Mouse (Mus musculus) brown adipose tissue, adult 24 weeks (tissue): ENCODE measurements around the gene Nup43. TPM values are rescaled to one million over a fixed set of nuclear protein-coding genes. Genes with fewer than 3 reads are reported as not detected.
"Not testable (repeated sequence)": the region's sequence is repeated elsewhere in the genome, so short reads cannot be mapped to it uniquely, and the experiment has no call there.

Source experiments
- H3K27ac ChIP-seq: fragments of 200-500 bp; replicated peaks from 2 replicates; pipeline ENCODE4 v1.5.1; 2012; ENCODE audit warnings: low read depth, mild to moderate bottlenecking, low read length
- H3K4me1 ChIP-seq: fragments of 200-500 bp; 2 replicates; pipeline ENCODE4 v1.6.1; 2012; ENCODE audit warnings: low read length, mixed read lengths; ENCODE audit not compliant: control insufficient read depth, insufficient read depth, insufficient read length
- H3K4me3 ChIP-seq: fragments of 200-500 bp; 2 replicates; pipeline ENCODE4 v1.5.1; 2012; ENCODE audit warnings: low read depth, mild to moderate bottlenecking, low read length, moderate library complexity; ENCODE audit not compliant: insufficient read depth
- polyA plus RNA-seq: library from polyadenylated mRNA; stranded (reverse); fragments of >200 nt; gene quantifications from 2 replicates; pipeline ENCODE4 v1.2.4, GENCODE M21; 2012; ENCODE audit not compliant: missing spikeins, insufficient read depth, insufficient read length

Gene Nup43
- 5.9 and 6.7 TPM in 2 replicates for polyA plus RNA-seq

DNA sequence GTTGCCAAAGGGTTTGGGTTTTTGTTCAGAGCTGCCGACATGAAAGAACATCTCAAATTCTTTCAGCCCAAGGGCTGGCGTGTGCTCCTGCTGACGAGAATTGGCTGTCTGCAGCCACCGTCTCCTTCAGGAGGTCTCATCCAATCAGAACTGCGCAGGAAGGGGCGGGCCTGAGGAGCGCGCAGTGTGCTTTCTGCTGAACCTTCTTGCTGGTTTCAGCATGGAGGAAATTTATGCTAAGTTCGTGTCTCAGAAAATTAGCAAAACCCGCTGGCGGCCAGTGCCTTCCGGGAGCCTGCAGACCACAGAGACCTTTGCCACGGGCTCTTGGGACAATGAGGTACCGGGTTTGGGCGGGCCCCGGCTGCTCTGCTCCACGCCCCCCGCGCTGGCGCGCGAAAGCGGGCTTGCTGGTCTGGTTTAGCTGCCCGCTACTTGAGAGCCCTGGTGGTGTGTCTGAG is at the start of gene Nup43:
Nup43 (plus strand) TSS at position 162 of the 461 bp plus-strand sequence.
- H3K27ac ChIP-seq: peak within 1 kb of the TSS; percentile 50; the same call in 1 of the 2 replicates
- H3K4me1 ChIP-seq: no peaks in the 10 kb centered on the region
- H3K4me3 ChIP-seq: peak within 1 kb of the TSS; percentile 99

DNA sequence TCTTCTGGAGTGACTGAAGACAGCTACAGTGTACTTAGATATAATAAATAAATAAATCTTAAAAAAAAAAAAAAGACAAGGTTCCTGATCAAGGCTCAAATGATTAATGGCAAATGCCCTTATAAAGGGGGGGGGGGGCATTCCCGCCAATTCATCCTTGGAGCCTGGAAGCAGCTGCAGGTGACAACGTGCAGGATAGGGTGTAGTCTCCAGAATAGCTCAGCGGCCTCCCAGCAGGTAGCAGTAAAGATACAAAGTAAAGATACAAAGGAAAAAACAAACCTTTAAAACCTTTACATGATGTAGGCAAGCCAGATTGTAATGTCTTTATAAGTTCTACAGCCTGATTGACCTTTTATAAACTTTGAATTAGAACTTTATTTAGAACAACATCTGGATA is 49.7 kb upstream of the Nup43 start:
- H3K27ac ChIP-seq, H3K4me3 ChIP-seq, H3K4me1 ChIP-seq: not testable (repeated sequence)

DNA sequence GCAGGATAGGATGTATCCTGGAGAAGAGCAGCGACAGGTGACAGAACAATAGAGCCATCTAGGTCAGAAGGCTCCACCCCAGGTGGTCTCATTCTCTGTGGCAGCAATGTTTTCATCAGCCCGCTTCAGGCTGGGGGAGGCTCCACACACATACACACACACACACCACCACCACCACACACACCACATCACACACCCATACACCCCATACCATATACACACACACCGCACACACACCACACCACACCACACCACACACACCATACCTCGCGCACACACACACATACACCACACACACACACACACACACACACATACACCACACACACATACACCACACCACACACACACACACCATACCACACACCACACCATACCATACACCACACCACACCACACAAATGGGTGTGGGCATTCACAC is 47.5 kb upstream of the Nup43 start:
- Histone ChIP-seq H3K27ac (no peak overlapping the region), H3K4me3 (no peak overlapping the region), H3K4me1 (no peaks in the 10 kb centered on the region)

DNA sequence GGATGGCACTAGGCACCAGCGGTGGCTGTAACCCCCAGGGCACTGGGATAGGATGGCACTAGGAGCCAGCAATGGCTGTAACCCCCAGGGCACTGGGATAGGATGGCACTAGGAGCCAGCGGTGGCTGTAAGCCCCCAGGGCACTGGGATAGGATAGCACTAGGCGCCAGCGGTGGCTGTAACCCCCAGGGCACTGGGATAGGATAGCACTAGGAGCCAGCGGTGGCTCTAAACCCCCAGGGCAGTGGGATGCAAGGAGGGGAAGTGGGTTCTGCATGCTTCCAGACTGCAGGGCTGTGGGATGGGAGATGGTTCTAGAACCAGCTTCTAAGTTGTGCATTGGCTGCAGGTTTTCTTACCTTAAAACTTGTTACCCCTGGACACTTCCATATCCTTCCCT is 46.6 kb upstream of the Nup43 start:
- Histone ChIP-seq H3K4me3 (no peak overlapping the region), H3K27ac (no peak overlapping the region), H3K4me1 (no peaks in the 10 kb centered on the region)

DNA sequence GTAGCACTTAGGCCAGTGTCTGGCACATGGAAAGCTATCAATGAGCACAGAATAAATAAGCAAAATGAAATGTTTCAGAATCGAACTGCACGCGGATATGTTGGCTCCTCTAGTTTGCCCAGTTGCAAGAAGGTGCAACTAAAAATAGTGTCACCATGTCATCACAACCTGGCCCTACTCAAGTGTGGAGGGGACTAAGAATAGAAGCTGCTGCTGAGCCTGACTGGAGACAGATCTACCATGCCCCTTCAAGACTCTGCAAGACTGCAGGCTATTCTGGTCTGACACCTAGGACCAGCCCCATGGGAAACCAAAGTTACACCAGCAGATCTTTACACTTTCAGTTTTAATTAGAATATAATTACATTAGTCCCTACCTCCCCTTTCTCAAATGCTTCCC is 44.9 kb upstream of the Nup43 start:
- Histone ChIP-seq H3K4me1 (no peaks in the 10 kb centered on the region), H3K4me3 (no peak overlapping the region), H3K27ac (no peak overlapping the region)

DNA sequence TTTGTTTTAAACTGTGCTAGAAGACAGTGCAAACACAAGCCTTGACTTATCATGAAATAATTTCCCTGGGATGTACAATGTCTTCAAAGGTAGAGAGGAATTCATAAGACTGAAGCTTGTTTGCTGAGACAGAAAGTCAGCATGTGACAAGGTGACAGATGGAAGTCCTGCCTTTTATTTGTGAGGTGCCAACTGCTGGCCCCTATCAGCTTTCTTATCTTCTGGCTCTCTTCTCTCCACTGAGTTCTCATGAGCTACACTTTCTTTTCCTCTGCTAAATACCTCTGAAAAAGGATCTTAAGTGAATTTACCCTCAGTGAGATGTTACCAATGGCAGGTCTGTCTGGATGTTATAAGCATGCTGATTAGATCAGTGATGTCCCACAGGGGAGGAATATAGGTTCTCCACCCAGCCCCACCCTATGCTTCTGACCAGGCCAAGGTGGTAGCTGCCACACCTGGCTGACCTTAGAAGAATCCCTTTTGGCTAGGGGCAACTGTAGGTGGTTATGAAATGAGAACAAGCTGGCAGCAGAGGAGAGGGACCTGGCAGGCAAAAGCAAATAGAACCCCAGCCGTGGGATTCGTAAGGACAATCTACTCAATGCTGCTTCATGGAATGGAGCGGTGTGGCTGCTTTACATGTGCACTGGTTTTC is 43.3 kb upstream of the Nup43 start:
- Histone ChIP-seq H3K27ac (no peak overlapping the region), H3K4me1 (no peaks in the 10 kb centered on the region), H3K4me3 (no peak overlapping the region)

DNA sequence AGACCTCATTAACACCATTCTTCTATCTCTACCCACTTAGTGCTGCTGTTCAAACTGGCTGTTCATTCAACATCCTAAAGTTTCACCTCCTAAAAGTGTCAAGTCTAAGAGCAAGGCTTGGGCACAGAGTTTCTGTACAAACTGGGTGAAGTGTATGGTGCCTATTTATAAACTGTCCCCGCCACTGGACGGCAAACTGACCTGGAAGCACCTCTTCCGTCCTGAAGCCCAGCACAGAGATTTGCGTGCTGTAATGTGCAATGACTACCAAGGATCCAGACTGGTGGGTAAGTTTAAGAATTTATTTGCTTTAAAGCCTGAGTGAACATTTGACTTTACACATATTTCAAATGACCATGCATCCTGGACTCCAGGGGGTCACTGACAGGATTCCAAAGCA is 38.2 kb upstream of the Nup43 start:
- H3K4me1 ChIP-seq: no peaks in the 10 kb centered on the region
- H3K27ac ChIP-seq: no peak overlapping the region
- H3K4me3 ChIP-seq: no peak overlapping the region

DNA sequence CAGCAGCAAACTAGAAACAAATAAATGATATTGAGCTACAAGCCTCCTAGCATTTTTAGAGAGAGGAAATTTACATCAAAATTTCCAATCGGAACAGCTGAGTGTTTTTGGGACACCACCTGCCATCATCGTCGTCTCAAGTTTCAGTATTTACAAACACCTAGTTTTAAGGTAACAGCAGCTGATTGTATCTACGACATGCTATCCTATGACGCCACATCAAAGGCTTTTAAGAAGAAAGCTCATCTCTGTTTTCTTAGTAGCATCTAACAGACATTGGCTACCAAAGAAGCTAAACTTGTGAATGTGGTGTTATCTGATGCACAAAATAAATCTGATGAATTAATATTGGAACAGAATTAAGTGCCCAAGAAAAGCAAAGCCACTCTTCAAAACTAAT is 37.0 kb upstream of the Nup43 start:
- Histone ChIP-seq H3K27ac (no peak overlapping the region), H3K4me1 (no peaks in the 10 kb centered on the region), H3K4me3 (no peak overlapping the region)

DNA sequence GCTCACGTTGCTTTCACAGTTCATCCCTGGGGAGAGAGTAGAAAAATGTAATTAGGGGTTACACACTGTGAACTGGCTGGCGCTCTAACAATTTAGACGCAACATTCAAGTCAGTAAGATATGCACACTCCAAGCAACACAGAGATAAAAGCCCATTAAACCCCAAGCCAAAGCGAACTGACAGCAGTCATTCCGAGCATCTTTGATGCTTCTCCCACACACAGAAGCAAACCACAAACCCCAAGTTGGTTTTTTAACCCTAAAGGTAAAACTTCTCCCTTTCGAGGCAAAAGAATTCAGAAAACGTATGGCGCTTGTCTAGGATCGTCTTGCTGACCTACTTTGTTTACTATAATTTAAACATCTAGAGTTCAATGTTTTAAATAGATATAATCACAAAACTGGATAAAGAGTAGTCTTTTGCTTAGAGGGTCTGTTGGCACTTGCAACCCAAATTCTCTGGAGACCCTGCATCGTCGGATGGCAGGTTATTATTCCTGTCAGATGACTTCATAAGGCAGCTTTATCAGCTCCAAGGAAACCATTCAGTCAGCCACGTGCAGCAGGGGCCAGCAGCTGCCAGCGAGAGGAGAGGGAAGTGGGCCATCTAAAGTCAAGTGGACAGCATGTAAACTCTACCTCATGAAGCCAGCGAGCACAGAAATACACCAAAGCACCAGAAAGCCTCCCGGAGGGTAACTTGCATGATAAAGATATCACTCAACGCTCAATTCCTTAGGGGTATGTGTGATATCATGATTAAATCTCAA is 36.2 kb upstream of the Nup43 start:
- Histone ChIP-seq H3K4me1 (no peaks in the 10 kb centered on the region), H3K4me3 (no peak overlapping the region), H3K27ac (no peak overlapping the region)

DNA sequence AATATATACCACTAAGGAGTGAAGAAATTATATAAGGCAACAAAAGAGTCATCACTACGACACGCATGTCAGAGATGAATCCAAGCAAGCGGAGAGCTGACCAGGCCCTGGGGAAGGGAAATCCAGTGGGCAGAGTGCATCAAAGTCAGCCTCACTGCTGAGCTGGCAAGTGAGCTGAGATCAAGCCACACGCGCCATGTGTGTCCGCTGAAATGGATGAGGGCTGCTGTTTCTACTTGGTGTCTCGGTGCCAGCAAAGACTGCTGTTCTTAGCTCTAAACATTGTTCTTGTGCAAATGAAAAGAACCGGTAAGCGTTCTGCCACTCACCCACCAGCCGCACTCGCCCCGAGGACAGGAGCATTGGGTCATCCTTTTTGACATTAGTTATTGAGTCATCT is 26.9 kb upstream of the Nup43 start:
- H3K4me1 ChIP-seq: no peaks in the 10 kb centered on the region

DNA sequence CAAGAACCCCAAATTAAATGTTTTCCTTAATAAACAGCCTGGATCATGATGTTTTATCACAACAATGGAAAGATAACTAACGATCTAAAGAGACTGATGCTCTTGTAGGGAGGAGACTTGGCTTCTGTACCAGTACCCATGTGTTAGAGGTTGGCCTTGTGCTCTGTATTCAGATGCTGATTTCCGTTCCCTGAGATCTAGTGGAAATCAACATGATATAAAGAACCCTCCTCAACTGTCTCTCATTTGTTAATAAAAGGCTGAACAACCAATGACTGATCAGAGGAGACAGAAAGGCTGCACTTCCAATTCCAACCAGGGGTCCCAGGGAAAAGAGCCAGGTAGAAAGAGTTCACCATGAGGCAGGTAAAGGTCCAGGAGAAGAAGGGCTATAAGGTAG is 21.4 kb upstream of the Nup43 start:
- H3K27ac ChIP-seq: no peak overlapping the region
- H3K4me3 ChIP-seq: no peak overlapping the region
- no peaks in the 10 kb centered on the region for H3K4me1 ChIP-seq

More for the DNA sequence above, 26.9 kb upstream of the Nup43 start:
- Histone ChIP-seq H3K4me3 (no peak overlapping the region), H3K27ac (no peak overlapping the region)

DNA sequence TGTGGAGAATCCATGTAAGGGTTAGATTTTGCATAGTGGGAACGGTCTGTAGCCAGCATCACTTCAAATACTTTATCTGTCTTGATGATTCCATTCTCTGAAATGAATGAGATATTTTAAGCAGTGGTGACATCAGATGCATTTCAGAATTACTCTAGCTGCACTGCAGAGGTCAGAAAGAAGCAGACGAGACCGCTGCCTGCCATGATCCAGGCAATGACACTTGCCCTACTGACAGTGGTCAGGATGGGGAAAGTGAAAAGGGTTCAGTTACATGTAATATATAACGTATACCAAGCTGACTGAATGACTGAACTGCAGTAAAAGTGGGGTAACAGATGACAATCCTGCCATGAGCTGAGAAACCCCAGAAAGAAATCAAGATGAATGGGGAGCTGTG is 18.2 kb upstream of the Nup43 start:
- Histone ChIP-seq H3K4me1 (peaks cover 2% of the 10 kb centered on the region; the same call in 1 of the 2 replicates), H3K4me3 (no peak overlapping the region), H3K27ac (no peak overlapping the region)

DNA sequence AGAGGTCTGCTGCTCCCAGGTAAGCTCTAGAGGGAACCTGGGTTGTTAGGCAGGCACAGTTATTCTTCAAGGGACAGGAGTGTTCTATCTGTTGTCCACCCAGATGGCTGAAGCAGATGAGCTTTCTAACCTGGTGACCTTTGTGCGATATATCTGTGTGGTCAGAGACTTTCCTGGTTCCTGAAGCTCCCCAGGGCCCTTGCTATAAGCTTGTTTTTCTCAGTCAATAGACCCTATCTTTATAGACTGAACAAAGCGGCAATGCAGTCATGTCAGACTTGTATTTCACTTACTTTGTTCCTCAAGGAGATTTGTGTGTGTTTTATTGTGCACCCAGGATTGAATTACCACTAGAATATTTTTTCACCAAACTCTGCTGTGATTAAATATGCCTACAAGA is 16.2 kb upstream of the Nup43 start:
- H3K27ac ChIP-seq: no peak overlapping the region
- H3K4me3 ChIP-seq: no peak overlapping the region
- H3K4me1 ChIP-seq: peaks cover 2% of the 10 kb centered on the region; the same call in 1 of the 2 replicates

DNA sequence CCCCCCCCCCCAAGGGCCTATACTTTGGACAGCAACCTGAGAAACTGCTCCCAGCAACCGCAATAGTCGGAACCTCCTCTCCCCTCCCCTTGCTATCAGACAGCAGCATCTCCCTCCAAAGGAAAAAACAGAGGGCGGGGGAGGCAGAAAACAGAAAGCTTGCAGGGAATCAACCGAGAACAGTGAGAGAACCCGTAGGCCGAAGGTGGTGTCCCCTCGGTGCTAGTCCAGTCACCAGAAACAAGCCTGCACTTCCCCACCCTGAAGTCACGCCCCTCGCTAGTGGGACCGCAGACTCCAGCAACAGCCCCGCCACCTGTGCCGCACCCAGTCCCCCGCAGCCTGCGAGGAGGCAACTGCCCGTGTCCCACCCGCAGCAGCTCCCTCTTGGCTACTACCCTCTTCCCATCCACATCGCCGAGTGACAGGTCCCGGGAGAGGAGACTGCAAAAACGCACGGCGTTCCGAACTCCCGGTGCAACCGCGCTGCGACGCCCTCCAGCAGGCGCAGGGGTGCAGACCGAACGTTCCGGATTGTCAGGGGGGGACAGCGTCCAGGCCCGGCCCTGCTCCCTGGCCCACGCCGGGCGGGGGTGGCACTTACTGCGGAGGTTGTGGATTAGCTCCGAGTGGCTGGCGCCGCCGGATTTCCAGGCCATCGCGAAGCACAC is 4.7 kb upstream of the Nup43 start:
- Histone ChIP-seq H3K4me1 (no peaks in the 10 kb centered on the region), H3K27ac (peak overlapping the region; percentile 60)

More for the DNA sequence above, 4.7 kb upstream of the Nup43 start:
- peak overlapping the region; percentile 95 for H3K4me3 ChIP-seq
